Mouse (Mus musculus): ENCODE measurements around the gene Gm10306. TPM values are rescaled to one million over a fixed set of nuclear protein-coding genes. Genes with fewer than 3 reads are reported as not detected.
A peak's percentile ranks its signal among the peaks of the same experiment; 100 is the strongest.

Gene Gm10306
- total RNA-seq, 2 experiments from 2014 or later, result not detected

DNA sequence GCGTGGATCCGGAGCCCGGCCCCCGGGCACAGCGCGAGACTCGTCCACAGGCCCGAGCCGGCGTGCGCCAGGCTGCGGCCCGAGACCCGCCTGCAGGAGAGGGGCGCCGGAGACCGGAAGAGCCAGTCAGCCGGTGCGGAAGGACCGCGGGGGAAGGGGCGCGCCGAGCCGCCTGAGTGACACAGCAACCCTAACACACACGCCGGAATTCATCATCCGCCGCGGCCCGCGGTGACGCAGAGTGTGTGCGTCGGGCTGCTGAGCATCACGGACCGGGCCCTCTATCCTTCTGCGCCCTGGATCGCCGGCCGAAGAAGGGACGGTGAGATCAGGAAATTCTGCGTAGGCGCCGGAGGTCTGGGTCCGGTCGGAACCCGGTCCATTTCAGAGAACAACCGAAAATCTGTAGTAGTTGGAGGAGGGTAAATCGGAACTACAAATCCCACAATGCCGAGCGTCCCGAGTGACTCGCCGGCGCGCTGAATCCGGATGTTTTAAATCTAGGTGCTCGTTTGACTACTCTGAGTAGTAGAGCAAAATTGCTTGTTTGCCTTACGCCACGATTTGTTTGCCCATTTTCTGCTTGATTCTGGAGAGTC is 46.8 kb downstream of the Gm10306 start, which contains the start of gene Plaa:
TSS of gene Plaa (minus strand) at position 214 of the 599 bp plus-strand sequence.
- DNase-seq, result peak; percentile 95 to 96
- intact Hi-C loops (cut with DNase I), result loop anchor here (5.0 kb wide), 1 partner anchor 46 kb away; the partner anchor contains the start of genes Caap1 and Gm10306

DNA sequence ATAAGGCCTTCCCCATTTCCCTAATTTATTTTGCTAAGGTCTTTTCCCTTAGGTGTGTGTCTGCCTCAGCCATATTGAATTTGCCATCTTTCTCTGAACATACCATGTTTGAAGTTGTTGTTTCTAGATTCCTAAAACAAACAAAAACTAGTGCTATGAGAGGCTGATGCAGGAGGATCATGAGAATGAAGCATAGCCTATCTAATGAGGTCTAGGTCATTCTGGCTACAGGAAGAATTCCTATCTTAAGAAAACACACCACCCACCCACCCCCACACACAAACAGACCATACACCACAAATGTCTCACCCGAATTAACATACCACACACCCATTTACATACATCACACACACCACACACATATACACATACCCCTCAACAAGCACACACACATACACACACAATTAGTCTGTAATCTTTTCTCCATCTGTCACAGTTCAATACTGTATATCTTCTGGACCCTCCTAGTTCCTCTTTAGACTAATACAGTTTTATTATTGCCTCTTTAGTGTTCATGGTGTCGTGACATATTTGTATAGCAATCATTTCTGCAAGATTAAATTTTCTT is 48.2 kb downstream of the Gm10306 start:
- DNase-seq, result no peak
- intact Hi-C loops (cut with DNase I), result loop anchor here (5.0 kb wide), 1 partner anchor 47 kb away; the partner anchor contains the start of genes Caap1 and Gm10306

DNA sequence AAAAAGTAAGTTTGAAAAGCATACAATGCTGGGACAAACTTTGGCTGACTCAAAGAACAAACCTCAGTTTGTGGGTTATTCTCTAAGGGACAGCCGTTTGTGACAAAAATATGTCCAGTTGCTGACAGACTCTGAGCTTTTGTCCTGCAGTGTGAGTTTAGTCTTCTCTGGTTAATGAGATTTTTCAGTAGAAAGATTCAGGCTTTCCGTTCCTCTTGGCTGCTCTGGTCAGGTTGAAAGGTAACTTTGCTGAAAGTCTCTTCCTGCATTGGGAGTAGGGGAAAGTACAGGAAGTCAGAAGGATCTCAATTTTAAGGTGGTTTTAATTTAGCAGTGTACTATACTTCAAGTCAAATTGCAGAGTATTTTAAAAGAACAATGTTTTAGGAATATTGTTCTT is 49.2 kb downstream of the Gm10306 start:
- intact Hi-C loops (cut with DNase I), result no loop called here
- no peak for DNase-seq

Other genes starting within 250 kb of the Gm10306 start
- 1 to 10 TPM; 4.7 to 6.4 TPM for gene Caap1, start 250 bp downstream of the Gm10306 start, total RNA-seq (2021)
- 10 to 100 TPM; 48.7 to 49.1 TPM for gene Plaa, start 46.7 kb downstream of the Gm10306 start, total RNA-seq (2021)
- 1 to 10 TPM; 6.8 to 7.4 TPM for gene Ift74, start 57.9 kb downstream of the Gm10306 start, total RNA-seq (2021)
- gene Lrrc19, start 93.6 kb downstream of the Gm10306 start, total RNA-seq (2021), result not detected
- 10 to 100 TPM; 61.1 to 69.4 TPM for gene Tek, start 182.7 kb downstream of the Gm10306 start, total RNA-seq (2021)

All from heart, postnatal 10 days (tissue).